Mouse (Mus musculus): ENCODE results near the gene Edn1.

Gene Edn1

DNA sequence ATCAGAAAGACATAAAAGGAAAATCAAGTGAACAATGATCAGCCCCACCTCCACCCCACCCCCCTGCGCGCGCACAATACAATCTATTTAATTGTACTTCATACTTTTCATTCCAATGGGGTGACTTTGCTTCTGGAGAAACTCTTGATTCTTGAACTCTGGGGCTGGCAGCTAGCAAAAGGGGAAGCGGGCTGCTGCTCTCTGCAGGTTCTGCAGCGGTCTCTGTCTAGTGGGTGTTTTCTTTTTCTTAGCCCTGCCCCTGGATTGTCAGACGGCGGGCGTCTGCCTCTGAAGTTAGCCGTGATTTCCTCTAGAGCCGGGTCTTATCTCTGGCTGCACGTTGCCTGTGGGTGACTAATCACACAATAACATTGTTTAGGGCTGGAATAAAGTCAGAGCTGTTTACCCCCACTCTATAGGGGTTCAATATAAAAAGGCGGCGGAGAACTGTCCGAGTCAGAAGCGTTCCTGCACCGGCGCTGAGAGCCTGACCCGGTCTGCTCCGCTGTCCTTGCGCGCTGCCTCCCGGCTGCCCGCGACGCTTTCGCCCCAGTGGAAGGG, at the start of gene Edn1:
TSS of gene Edn1 (plus strand) at position 316 of the 561 bp plus-strand sequence.
- DNase-seq (ENCODE audit: low read depth, low spot score), result no peak

DNA sequence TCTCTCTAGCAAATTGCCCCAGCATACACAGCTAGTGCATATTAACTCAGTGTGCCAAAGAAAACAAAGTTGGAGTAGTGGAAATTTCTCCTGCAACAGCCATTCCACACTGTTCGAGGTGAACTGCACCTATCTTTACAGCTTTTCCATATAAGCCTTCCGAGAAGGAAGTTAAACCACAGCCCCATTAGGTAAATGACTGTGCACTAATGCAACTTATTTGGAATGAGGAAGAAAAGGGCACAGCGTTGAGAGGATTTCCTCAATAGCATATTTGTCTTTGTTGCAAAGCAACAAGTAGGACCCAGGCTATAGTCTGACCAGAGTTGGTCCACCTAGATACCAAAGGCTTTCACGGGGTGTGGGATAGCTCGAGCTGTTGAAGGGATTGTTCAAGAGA, 47.5 kb upstream of the Edn1 start:
- DNase-seq (ENCODE audit: low read depth, low spot score), result no peak

DNA sequence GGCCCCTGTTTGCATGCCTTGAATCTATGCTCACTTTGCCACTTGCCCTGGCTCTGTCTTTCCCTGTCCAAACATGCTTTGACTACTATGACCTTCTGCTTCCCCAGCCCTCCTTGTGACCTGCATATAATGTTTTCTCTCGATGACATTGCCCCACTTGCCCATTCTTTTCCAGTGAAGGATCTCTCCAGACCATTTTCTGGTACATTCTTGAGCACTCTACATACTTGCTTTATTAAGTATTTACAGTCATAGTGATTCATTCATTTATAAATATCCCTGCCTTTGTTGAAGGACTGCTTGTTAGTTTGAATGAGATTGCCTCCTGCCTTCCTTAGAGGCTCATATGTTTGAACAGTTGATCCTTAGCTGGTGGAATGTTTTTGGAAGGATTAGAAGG, 46.2 kb upstream of the Edn1 start:
- DNase-seq (ENCODE audit: low read depth, low spot score), result no peak

DNA sequence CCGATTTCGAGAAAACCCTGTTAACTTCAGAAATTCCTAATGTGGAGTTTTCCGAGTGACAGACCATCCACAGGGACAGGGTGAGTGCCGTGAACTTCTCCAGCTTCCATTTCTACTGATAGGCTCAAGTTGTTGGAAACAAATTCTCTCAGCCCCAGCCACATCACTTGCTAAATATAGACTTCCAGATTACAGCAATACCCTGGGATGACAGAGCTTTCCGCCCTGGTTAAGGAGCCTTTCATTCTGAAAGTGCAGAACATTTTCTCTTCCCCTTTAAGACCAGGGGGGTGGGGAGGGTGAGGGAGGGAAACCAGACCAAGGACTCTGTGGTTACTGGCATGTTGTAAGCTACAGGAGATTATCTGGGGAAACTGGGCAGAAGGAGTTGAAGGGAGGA, 42.9 kb upstream of the Edn1 start:
- DNase-seq (ENCODE audit: low read depth, low spot score), result no peak

DNA sequence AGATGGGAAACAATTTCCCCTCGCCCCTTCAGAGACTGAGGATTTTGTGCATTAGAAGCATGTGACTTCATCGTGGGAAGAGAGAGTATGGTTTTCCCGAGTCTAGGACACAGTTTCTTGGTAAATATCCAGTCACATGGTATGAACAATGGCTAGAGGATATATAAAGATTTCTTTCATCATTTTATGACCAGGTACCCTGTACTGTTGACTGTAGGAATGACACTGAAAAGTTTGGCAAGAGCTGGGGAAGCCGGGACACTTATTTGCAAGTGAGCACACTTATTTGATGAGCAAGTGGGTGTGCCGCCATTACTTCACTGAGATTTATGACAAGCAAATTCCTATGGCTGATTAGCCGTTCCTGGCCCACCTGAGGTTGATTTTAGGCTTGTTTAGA, 40.6 kb upstream of the Edn1 start:
- DNase-seq (ENCODE audit: low read depth, low spot score), result no peak

DNA sequence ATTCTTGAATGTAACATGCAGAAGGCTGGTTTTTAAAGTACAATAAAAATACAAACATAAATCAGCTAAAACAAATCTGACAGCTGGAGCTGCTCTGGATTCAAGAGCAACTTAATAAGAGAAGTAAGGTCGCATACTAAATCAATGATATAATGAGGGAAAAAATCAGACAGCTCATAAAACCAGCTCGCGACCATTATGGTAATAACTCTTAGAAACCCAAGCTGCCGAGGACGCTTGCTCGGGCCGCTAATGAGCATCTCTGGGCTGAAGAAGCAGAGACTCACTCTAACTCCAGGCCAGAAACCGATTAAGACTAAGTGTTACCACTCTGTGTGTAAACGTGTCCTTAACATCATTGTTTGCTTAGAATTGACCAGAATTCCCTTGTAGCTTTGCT, 31.2 kb upstream of the Edn1 start:
- peak; percentile 66 for DNase-seq (ENCODE audit: low read depth, low spot score)

DNA sequence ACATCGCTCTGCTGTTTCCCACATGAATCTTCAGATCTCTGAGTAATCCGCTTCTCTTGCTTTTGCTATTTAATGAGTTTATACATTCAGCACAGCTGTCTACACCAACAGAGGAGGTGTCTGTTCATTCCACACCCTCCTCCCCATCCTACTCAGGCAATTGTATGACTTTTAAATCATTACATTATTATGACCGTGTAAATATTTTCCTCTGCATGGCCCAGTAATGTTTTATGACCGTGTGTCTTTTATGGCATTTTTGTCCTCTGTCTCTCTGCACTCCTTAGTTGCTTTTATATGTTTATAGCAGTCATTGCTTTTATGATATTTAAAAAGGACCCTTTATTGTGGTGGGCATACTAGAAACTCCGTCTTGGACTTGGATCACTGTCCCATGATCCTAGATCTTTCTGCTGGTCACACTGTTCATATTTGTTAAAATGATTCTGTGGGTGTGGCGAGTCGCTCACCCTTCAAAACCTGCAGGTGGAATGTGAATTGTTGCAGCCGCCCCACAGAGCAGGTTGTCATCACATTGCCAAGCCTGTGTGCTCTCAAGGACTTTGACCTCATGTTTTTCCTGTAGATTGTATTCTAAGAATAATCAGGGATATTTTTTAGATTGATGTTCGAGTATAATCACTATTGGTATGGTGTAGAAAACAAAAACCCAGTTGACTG, 24.4 kb upstream of the Edn1 start:
- no peak for DNase-seq (ENCODE audit: low read depth, low spot score)

DNA sequence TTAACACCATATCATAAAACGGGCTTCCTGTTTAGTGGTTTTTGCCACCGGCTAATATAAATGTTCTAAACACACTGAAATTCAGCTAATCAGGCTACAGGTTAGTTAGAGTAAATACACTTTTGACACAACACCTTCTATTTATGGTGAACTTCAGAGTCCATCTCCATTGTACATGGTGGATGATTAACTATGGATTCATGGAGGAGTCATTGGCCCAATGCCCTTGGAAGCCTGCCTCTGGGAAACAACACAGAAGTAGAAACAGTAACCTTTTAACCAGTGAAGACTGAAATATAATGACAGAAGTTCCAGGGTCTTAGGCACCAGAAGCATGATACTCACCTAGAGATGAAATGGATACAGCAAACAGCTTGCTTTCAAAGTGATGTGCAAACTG, 23.5 kb upstream of the Edn1 start:
- DNase-seq (ENCODE audit: low read depth, low spot score), result no peak

DNA sequence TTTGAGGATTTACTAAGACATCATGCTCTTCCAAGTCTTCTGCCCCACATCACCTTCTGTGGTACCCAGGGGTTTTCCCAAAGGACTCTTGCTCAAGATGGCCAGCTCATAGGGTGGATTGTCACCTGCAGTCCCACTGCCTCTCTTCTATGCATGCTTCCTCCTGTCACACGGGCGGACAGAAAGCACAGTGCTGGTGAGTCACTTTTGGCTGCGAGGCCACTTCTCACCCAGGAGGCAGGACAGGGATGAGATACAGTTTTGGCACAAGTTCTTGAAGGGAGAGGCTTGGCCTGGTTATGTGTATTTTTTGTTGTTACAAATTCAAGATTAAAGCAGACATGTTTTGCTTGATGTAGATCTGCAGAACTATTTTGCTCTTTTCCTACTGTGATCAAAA, 15.4 kb upstream of the Edn1 start:
- no peak for DNase-seq (ENCODE audit: low read depth, low spot score)

DNA sequence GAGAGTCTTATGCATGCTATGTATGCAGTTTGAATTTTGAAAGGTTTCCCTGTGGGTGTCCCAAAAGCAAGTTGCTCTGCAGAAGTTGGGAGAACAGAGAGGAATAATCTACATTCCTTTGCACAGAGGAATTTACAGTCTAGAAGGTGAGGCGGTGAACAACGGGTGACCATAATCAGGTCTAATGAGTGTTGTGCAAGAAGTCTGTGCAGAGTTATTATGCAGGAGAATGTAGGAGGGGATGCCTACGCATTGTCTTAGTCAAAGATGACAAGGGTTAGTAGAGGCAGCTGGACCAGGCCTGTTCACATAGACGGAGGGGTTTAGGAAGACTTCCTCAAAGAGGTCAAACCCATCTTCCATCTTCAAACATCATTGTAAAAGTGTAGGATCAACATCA, 14.5 kb upstream of the Edn1 start:
- no peak for DNase-seq (ENCODE audit: low read depth, low spot score)

DNA sequence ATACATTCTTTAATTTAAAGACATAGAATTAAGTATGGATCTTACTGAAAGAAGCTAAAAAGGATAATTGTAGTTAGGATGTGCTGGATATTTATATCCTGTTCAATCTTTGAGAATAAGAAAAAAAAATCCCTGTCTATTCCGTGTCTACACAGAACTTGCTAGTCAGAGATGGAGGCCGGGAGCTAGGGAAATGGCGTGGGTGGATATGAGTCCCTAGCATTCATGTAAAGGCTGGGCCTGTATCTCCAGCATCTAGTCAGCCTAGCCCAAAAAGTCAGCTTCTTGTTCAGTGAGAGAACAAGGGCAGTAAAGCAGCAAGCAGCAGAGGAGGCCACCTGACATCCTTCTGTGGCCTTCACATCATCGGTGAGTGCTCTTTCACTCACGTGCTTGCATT, 8.7 kb upstream of the Edn1 start:
- DNase-seq (ENCODE audit: low read depth, low spot score), result no peak

DNA sequence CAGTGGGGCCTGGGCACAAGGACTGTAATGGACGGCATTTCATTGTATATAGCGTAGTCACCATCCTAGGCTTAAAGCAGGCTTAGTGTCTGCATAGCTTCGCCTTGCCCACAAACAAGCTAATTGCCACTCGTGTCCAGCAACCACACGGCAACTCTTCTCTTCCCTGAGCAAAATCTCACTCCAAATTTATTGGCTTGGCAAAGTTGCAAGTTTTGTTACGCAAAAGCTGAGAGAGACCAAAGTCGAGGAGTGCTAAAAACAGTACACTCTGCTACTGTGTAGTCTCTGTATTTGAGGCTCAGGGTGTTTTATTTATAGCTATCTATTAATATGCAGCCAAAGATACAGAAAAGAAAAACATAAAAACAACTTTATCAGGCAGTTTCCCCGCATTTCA, 3.0 kb upstream of the Edn1 start:
- no peak for DNase-seq (ENCODE audit: low read depth, low spot score)

DNA sequence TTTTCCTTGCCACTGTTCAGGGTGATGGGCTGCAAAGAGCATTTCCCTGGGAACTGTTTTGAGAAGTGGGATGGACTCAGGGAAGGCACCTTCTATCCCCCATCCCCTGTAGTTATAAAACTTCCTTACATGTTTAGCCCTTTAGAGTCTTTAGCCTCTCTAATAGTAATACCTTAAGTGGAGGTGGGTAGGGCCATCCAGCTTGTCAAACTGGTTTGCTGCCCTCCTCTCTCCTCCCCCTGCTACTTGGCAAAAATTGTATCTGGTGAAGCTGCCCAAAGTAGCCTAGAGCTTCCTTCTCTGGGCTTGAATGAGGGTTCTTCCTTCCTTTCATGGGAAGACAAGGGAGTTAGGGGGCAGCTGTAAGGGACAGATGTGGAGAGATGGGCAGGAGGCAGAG, 2.5 kb upstream of the Edn1 start:
- DNase-seq (ENCODE audit: low read depth, low spot score), result no peak

DNA sequence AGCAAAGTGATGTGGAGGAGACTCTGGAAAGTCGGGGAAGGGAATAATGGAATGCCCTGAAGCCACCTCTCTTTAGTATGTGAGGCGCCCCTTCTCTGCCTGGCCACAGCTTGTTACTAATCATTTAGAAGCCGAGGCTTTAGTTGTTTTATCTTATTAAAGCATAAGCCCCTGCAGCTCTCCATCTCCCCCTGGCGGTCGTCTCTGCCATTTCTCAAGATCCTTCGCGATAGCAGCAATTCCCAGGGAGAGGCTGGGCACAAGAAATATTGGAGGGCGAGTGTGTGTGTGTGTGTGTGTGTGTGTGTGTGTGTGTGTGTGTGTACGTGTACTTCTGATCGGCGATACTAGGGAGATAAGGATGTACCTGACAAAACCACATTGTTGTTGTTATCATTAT, 709 bp upstream of the Edn1 start:
- DNase-seq (ENCODE audit: low read depth, low spot score), result peak; percentile 80

DNA sequence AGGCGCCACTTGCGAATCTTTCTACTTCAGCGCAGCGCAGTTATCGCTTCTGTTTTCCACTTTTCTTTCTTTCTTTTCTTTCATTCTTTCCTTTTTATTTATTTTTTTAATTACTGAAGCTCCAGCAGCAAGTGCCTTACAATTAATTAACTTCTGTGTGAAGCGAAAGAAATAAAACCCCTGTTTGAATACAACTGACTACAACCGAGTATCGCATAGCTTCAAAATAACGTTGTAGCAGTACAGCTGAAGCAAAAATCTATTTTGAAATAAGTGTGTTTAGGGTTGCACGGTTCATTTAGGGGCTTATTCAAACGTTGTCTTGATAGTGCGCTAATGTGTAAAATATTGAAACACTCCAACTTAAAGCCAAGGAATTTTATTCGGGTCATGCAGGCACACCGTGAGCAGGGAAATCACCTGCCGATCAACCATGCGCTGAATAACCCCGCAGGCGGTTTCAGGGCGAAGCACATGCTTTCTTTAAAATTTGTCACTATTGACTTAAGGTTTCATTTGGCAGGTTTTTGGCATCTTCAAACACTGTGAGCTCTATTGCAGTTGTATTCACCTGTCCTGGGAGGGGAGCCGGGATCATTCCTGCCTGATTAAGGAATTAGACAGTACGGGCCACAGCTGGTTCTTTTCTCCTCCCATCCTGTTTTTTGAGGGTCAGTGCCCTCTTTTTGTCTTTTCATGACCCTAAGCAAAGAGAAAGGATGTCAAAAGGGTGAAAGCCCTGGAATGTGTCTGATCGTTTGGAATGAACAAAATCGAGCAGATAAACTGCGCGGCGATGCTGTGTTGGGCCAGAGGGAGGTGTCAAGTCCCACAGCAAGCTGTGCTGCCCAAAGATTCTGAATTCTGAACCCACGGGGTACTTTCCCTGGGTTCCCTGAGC, 935 bp downstream of the Edn1 start:
- no peak for DNase-seq (ENCODE audit: low read depth, low spot score)

DNA sequence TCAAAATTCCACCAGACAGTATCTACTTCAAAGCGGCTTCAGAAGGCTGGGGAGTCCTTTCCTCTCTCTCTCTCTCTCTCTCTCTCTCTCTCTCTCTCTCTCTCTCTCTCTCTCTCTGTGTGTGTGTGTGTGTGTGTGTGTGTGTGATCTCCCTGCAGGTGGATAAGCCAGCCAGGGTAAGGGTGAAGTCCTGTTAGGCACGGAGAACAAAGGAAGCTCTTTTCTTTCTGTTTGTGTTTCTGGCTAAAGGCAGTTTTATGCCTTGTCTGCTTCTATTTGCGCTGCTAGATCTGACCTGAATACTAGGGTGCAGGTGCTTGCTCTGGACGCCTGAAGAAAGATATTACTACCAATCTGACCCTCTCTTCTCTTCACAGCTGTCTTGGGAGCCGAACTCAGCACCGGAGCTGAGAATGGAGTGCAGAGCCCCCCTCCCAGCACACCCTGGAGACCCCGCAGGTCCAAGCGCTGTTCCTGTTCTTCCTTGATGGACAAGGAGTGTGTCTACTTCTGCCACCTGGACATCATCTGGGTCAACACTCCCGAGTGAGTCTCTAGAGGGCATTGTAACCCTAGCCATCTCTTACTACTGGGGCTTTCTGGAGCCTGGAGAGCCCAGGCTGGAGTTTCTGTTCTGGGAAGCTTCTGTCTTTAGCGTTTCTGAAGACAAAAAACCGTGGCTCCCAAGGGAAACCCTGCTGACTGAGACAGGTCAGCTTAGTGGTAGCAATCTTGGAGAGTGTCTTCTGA, 2.1 kb downstream of the Edn1 start:
- no peak for DNase-seq (ENCODE audit: low read depth, low spot score)

DNA sequence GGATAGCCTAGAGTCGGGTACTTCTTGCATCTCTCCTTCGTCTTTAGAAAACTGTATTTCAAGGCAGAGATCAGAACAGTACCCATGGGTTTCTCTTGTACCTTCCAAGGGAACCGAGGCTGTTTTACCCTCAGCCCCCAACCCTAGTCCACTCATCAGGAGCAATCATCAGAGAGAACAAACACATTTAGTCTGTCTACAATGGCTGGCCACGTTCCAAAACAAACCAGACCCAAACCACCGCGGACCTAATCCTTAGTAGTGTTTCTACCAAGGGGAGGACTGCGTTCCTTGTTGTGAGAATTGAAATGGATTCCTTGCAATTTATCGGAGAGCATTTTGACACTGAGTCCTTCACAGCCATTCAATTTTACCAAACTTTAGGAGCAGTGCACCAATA, 2.9 kb downstream of the Edn1 start:
- DNase-seq (ENCODE audit: low read depth, low spot score), result no peak

DNA sequence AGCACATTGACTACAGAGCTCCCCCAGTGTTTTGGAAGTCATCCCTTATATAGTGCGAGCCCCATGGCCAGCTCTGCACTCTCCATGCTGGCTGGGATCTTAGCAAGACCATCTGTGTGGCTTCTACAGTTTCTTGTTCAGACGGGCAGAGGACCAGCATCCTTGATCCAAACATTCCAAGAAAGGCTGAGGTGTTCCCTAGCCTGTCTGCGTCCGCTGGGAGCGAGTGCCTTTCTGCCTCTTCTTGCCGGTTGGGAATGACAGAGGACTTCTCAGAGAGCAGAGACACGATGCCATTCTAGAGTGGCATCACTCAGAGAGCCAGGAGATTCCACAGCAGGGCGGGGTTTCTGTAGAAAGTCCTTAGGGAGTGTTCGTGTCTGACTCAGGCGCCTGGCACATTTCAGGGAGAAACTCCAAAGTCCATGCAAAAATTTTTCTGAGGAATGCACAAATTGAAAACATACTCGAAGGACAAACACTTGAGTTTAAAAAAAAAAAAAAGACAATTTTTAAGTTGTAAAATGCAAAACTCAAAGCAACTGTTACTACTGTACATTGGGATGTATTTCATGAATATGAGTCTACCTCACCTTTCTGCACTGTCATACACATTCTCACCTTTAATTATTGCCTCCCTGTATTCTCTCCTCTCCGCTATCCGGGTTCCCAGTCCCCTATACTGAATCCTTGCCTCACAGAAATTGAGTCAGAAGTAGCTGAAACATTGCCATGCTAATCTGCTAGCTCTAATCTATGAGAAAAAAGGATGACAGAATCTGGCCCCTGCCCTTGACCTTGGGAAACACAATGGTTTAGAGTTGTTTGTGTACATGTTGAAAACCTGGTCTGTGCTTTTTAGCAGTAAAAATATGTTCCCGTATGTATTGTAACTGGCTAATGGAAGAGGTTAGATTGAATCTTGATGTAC, 5.9 kb downstream of the Edn1 start:
- DNase-seq (ENCODE audit: low read depth, low spot score), result no peak

DNA sequence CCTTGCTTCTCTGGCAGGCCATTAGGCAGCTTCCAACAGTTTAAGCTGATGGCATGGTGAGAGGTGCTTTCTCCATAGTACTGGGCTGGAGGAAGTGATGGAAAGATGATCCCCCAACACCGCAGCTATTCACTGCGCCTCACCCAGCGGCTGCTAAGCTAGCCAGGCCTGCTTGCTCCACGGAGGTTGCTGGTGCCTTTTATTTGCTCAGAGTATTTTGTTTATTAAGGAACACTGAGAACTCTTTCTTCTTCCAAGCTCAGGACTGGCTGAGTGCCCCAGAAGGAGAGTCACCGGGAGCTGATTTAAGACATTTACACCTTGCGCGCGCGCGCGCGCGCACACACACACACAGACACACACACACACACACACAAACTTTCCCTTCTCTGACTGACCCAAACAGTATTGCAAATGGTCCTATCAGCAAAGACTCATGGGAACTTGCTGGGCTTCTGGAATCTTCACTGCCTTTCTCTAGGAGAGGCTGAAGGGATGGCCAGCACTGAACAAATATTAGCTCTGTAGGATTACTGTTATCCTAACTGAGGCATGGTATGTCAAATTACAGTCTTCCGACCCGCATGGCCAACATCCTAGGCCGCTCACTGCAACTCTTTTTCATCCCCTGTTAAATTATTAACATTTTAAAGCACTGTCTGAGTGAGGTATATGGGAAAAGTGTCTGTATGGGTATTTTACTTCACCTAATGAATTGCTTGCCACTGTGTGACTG, 7.3 kb downstream of the Edn1 start:
- DNase-seq (ENCODE audit: low read depth, low spot score), result no peak

DNA sequence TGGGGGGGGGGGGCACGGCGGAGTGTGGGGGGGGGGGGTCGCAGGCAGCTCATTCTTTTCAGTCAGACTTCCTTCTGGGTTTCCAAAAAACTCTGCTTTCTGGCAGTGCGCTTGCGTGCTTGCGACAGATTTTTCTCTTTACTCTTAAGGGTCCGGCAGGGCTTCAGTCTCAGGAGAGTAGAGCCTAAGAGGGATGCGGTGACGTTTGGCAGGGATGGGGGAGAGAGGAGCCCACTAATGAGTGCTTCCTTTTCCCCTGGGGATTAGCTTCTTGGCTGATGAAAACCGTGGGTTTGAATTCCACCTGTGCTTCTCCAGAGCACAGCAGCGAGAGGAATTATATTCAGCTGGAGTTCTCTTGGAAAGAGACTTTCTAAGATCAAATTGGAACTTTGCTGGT, 8.5 kb downstream of the Edn1 start:
- no peak for DNase-seq (ENCODE audit: low read depth, low spot score)

Data from forelimb bud, embryonic 11.5 days (tissue).